Mouse (Mus musculus) mesoderm, embryonic 11.5 days (tissue): ENCODE measurements around the gene Amigo2.

Experiments
- DNase-seq: peaks from one replicate; pipeline ENCODE4 v3.0.0-alpha.2; 2012; ENCODE audit warnings: low read depth, low spot score

Amigo2 gene

DNA sequence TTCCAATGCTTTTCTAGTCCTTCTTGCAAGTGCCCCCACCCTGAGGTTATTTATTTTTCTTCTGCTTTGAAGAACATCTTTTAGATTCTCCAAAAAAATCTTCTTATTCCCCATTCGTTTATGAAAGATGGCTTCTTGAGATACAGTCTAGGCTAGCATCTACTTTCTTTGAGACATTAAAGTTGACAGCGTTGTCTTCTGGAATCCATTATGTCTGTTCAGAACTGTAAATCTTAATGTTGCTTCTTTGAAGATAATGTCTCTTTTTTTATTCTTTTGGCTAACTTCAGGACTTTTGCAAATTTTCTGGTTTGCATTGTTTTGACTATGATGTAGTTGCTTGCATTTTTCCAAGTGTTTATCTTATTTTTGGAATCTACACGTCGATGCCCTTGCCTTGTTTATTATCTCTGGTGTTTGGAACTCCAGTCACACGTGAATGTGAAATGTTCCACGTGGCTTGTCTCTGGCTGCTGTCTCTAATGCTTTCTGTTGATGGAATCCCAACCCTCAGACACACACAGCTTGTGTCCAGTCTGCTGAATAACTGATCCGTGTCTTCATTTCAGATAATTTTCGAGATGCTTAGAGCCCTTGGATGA, 20.1 kb upstream of the Amigo2 start:
- DNase-seq = peak; percentile 79

DNA sequence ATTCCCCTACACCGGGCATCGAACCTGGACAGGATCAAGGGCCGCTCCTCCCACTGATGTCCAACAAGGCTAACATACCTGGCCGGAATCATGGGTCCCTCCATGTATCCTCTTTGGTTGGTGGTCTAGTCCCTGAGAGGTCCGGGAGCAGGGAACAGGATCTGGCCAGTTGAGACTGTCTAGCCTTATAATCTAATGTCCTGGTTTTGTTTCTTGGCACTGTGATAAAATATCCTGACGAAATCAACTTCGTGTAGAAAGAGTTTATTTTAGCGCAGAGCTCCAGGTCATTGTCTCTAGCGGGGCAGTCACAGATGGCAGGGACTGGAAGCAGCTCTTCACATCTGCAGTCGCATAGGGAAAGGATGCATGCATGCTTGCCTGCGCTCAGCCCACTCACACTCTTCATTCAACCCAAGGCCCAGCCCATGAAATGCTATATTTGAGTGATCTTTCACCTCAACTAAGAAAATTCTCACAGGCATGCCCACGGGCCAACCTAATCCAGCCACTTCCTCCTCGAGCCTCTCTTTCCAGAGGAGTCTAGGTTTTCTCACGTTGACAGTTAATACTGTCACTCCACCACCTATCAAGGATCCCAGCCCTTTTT, 19.3 kb upstream of the Amigo2 start:
- DNase-seq = no peak

DNA sequence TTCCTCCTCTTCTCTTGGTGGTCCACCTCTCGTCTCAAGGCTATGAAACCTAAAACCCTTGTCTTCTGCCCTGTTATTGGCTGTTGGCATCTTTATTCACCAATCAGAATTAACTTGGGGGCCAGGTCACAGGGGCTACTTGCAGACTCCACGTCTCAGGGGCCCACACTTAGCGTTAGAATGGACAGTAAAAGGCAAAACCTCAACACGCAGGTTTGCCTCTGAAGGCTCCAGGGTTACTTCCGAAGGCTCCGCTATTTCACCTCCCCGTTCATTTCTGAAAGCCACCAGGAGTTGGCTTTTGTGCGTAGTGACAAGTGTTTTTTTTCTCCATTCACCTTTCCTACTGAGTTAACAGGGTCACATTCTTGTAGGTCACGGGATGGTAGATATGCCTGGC, 15.2 kb upstream of the Amigo2 start:
- DNase-seq = no peak

DNA sequence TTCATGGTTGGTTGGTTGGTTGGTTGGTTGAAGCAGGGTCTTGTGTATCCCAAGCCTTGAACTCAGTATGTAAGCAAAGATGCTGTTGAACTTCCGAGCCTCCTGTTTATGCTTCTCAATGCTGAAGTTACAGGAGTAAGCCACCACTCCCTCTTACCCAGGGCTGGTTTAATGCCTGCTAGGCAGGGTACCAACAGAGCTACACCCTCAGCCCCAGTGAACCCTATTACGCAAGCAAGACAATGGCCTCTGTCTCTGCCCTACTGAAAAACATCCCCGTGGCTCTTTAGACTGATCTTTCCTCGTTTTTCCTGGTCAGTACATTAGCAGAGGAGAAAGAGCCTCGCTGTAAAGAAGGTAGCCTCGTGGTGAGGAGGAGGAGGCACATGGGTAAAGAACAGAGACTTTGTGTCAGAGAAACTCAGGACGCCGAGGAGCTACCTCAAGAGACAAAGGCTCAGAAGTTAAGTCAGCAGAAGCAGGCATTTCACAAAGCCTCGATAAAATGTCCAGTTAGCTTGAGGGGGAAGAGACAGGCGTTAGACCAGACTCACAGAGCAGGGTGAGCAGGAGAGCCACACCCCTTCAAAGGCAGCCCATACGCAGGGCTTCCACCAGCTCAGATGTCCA, 13.0 kb upstream of the Amigo2 start:
- no peak for DNase-seq

DNA sequence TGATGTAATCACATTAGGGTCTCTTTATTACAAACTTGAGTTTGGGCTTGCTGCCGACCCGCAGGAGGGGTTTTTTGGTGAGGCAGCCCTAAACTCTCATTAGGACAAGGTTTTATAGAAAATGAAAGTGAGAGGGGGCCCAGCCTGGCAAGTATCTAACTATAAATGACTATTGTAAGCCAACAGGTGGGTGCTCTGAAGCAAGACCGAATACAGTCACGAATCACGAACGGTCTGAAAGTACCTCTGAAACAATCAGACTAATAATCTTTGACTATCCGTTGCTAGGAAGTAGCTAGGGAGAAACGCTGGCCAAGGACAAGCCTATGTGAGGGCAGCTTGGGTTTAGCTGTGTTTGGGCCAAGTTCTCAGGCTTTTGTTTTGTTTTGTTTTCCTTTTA, 12.2 kb upstream of the Amigo2 start:
- no peak for DNase-seq

DNA sequence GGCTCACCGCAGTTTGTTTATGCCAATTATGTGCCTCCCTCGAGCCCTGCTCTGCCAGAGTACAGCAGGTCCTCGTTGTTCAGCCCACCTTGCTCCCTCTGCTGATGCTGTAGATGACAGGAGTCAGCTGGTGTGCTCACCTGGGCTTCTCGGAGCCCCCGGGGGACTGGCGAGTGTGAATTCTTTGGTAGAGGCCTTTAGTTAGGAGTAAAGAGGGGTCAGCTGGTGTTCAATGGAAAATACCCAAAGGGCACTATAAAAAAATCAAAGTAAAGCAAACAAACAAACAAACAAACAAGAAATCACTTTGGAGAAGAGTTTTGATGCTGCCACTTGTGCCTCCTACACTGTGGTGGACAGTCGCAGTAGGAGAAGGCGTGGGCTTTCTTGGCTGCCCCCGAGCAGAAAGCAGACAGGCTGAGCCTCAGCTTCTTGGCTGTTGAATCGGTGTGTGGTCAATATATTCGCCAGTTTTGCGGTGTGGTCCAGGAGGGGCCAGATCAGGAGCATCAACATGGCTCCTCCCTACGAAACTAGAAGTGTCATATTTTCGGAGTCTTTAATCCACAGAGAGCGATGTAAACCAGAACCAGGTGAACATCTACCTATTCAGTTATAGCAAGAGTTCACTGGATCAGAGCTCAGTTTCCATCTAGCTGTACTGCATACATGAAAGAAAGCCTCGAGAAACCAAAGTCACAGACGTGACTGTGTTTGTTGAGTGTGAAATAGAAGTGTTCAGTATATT, 11.6 kb upstream of the Amigo2 start:
- no peak for DNase-seq

- DNase-seq = no peak
Measured at GRCm38 (mm10) chr15:97257206-97257775, 10.2 kb upstream of the Amigo2 start.

DNA sequence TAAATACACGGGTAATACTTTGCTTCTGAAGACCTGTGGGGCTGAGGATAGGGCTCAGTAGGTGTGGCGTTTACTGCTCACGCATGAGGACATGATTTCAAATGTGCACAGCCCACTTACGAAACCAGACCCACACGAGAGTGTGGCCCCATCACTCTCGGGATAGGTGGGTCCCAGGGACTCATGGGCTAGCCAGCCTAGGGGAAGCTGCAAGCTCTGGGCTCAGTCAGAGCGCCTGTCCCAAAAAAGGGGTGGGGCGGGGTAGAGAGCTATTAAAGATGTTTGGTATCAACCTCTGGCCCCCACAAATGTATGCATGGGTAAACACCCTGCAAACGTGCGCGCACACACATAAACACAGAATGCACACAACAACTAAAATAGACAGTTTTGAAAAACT, 9.3 kb upstream of the Amigo2 start:
- no peak for DNase-seq

- no peak for DNase-seq
Measured at GRCm38 (mm10) chr15:97255800-97256199, 8.7 kb upstream of the Amigo2 start.

DNA sequence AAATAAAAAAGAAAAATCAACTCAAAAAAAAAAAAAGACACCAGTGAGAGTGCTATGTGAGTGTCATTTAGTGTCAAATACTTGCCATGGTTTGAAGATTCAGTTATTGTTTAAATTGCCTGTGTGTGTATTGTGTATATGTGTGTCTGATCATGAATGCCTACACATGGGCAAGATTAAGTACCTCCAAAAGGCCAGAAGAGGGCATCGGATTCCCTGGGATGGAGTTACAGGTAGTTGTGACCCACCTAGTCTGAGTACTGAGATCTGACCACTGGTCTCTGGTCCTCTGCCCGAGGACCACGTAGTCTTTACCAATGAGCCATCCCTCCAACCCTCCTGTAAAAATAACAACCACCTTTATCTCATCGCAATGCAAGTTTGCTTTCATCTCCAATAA, 7.3 kb upstream of the Amigo2 start:
- DNase-seq = no peak

GRCm38 (mm10) chr15:97252493-97253034, 5.5 kb upstream of the Amigo2 start:
- no peak for DNase-seq

- no peak for DNase-seq
Measured at GRCm38 (mm10) chr15:97249322-97249721, 2.2 kb upstream of the Amigo2 start.

DNA sequence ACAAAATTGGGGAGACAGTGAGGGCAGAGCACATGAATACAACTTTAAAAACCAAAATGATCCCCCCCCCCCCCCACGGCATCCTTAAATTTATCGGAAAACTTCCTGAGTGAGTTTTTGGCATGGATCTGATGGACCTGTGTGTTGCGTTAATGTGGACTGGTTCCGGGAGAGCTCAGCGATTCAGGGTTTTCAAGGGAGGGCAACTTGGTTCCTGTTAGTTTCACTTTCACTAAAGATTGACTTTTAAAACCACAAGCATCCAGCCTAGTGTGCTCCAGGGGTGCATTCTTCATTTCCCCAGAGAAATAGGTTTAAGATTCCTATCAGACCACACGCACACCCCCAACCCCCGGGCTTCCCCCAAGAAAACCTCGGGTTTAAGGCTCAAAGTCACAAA, 1.2 kb upstream of the Amigo2 start:
- no peak for DNase-seq

DNA sequence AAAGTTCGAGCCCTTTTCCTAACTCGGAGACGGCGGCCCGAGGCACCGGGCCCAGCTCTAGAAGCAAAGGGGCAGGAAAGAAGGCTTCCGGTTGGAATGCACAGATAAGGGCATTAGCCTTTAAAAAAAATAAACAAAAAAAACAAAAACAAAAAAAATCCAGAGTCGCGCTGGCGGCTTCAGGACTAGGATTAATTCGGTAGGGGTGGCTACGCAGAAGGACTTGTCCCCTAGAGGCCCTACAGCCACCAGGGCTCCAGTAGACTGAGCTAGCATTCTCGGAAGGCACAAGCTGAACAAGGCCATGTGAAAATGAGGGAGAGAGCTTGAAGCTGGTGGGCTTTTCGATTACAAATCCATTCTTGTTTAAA, 689 bp upstream of the Amigo2 start:
- peak; percentile 25 for DNase-seq

GRCm38 (mm10) chr15:97246256-97246655, 831 bp downstream of the Amigo2 start:
- no peak for DNase-seq

DNA sequence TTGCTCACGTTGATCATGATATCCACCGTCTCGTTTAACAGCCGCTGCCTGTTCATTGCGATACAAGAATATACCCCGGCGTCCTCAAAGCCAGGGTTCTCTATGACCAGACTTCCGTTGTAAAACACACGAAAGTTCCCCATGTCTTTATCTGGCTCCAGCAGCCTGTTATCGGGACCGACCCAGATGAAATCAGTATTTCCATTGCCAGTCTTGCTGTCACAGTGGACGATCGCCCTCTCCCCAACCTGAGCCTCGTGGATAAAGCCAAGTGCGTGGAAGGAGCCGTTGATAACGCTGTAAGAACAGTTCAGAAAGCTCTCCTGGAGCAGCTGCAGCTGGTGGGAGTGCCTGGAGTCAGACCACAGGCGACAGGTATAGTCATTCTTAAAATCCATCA, 1.7 kb downstream of the Amigo2 start:
- no peak for DNase-seq

DNA sequence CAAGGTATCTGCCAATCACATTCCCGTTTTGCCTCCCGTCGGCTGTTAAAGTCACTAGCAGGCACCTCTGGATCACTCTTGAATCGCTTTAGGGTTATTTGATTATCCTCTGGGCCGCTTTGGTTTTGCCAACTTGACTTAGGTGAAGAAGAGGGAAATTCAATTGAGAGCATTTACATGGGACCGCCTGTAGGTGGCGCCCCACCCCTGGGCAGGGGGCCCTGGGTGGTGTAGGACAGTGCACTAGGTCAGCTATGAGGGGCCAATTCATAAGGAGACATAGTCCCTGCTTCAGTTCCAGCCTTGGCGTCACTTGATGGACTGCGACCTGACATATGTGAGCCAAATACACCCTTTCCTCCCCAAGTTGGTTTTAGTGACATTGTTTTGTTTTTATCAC, 10.1 kb downstream of the Amigo2 start:
- no peak for DNase-seq

- DNase-seq = peak; percentile 79
Measured at GRCm38 (mm10) chr15:97235183-97235582, 11.9 kb downstream of the Amigo2 start.

DNA sequence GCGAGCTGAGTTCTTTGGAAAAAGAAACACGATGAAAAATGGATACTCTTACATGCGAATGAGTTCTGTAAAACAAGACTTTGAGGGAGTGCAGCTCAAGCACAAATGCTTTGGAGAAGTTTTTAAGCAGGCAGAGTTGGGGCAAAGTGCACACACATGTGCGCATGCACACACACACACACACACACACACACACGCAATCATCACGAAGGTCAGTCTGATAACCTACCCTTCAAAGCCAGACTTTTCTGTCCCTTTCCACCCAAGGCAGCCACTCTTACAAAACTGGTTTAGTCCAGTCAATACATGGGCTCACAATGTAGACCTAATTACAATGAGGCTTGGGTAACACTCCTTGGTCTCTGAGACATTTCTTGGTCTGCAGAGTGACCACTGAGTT, 13.0 kb downstream of the Amigo2 start:
- no peak for DNase-seq

- DNase-seq = no peak
Measured at GRCm38 (mm10) chr15:97229494-97230077, 17.5 kb downstream of the Amigo2 start.

- DNase-seq = peak; percentile 19
Measured at GRCm38 (mm10) chr15:97224003-97224402, 23.1 kb downstream of the Amigo2 start.

DNA sequence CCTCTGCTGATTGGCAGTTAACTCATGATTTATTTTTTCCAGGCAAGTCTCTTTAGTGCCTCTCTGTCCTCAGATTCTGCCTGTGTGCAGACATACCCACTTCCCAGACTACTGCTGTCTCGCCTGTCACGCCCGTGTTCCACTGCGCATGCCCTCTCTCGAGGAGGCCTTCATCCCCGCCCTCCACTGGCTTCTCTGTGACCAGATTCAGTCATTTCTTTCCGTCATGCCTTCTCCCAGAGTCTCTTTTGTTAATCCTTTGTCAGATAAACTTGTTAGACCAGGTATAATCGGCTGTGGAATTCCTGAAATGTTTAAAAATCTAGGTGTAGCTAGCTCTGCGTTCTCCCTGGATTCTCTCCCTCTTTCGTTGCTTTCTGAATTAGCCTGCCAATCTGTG, 23.7 kb downstream of the Amigo2 start:
- no peak for DNase-seq
